Mouse (Mus musculus): ENCODE results near the gene Cryz.

DNA sequence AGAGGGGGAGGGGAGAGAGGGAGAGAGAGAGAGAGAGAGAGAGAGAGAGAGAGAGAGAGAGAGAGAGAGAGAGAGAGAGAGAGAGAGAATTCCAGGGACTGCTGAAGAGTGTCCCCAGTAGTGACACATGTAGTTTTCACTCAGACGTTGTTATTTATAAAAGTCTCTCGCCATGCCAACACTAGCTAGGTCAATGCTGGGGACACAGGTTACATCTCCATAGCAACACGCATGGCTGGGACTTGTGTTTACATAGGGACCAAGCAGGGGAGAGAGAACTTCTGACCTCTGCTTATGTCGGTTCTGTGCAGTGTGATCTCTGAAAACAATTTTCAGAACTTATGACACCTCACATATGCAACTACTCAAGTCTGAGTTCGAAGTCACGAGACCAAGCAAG lies 57.8 kb downstream of the Cryz start:
- no peak for TF ChIP-seq POLR2AphosphoS2 (IDR thresholded peaks at IDR 0.05; ENCODE audit: low read length)
- TF ChIP-seq CHD2 (IDR thresholded peaks at IDR 0.05; ENCODE audit: low read length), result no peak
- TF ChIP-seq CTCF (IDR thresholded peaks at IDR 0.05 in 2 of 3, conservative IDR thresholded peaks at IDR 0.05 in 1 of 3; ENCODE audit: control insufficient read depth in 1 of 3, insufficient read depth in 1 of 3, low read depth in 2 of 3, low read length in 3 of 3, poor library complexity in 1 of 3, severe bottlenecking in 1 of 3), result no peak
- no peak for TF ChIP-seq ZNF384 (IDR thresholded peaks at IDR 0.05; ENCODE audit: low read depth, low read length)
- TF ChIP-seq NRF1 (IDR thresholded peaks at IDR 0.05; ENCODE audit: insufficient read depth, low read depth, low read length, poor library complexity, severe bottlenecking), result no peak
- TF ChIP-seq BHLHE40 (IDR thresholded peaks at IDR 0.05; ENCODE audit: borderline replicate concordance, low read depth, low read length), result no peak
- no peak for TF ChIP-seq POLR2A (IDR thresholded peaks at IDR 0.05; ENCODE audit: control insufficient read depth in 1 of 2, insufficient read depth in 1 of 2, low read depth in 1 of 2, low read length in 2 of 2, poor library complexity in 1 of 2)
- TF ChIP-seq KAT2A (conservative IDR thresholded peaks at IDR 0.05; ENCODE audit: low read depth, low read length), result no peak
- no peak for TF ChIP-seq POLR2AphosphoS5 (IDR thresholded peaks at IDR 0.05; ENCODE audit: borderline replicate concordance, low read depth, low read length)
- no peak for TF ChIP-seq GATA1 (IDR thresholded peaks at IDR 0.05; ENCODE audit: low read depth, low read length)
- TF ChIP-seq UBTF (IDR thresholded peaks at IDR 0.05; ENCODE audit: borderline replicate concordance, insufficient read depth, low read depth, low read length), result no peak

Measured in MEL (cell line).